Mouse (Mus musculus): ENCODE data around the gene March1.

Gene March1

GRCm38 (mm10) chr8:65617871-65618751 is at the start of gene March1:
Gene March1 (plus strand): TSS chr8:65617900.
- no peak for DNase-seq

- no peak for DNase-seq
Observed at GRCm38 (mm10) chr8:65586909-65587308, 30.8 kb upstream of the March1 start.

GRCm38 (mm10) chr8:65603241-65603640 is 14.5 kb upstream of the March1 start:
- DNase-seq = no peak

- DNase-seq = no peak
Observed at GRCm38 (mm10) chr8:65609509-65609908, 8.2 kb upstream of the March1 start.

- DNase-seq = no peak
Observed at GRCm38 (mm10) chr8:65618966-65619365, 1.3 kb downstream of the March1 start.

GRCm38 (mm10) chr8:65644931-65645330 is 27.2 kb downstream of the March1 start:
- DNase-seq = no peak

- no peak for DNase-seq
Observed at GRCm38 (mm10) chr8:65645502-65645901, 27.8 kb downstream of the March1 start.

- no peak for DNase-seq
Observed at GRCm38 (mm10) chr8:65645945-65646344, 28.2 kb downstream of the March1 start.

- DNase-seq = no peak
Observed at GRCm38 (mm10) chr8:65655924-65656323, 38.2 kb downstream of the March1 start.

GRCm38 (mm10) chr8:65661885-65662284 is 44.2 kb downstream of the March1 start:
- no peak for DNase-seq

GRCm38 (mm10) chr8:65665786-65666185 is 48.1 kb downstream of the March1 start:
- no peak for DNase-seq

GRCm38 (mm10) chr8:65743066-65743465 is 125.4 kb downstream of the March1 start:
- no peak for DNase-seq

- no peak for DNase-seq
Observed at GRCm38 (mm10) chr8:65775815-65776214, 158.1 kb downstream of the March1 start.

GRCm38 (mm10) chr8:65781156-65781555 is 163.5 kb downstream of the March1 start:
- no peak for DNase-seq

- no peak for DNase-seq
Observed at GRCm38 (mm10) chr8:65812971-65813370, 195.3 kb downstream of the March1 start.

GRCm38 (mm10) chr8:65922294-65923019 is 304.8 kb downstream of the March1 start:
- DNase-seq = no peak

GRCm38 (mm10) chr8:65956948-65957347 is 339.2 kb downstream of the March1 start:
- no peak for DNase-seq

- DNase-seq = no peak
Observed at GRCm38 (mm10) chr8:65957492-65957891, 339.8 kb downstream of the March1 start.

GRCm38 (mm10) chr8:65966502-65967222 is 349.0 kb downstream of the March1 start:
- DNase-seq = no peak

- no peak for DNase-seq
Observed at GRCm38 (mm10) chr8:65967223-65967778, 349.6 kb downstream of the March1 start.

- DNase-seq = no peak
Observed at GRCm38 (mm10) chr8:65976905-65977304, 359.2 kb downstream of the March1 start.

GRCm38 (mm10) chr8:65982039-65982438 is 364.3 kb downstream of the March1 start:
- no peak for DNase-seq

- no peak for DNase-seq
Observed at GRCm38 (mm10) chr8:65987665-65988064, 370.0 kb downstream of the March1 start.
